28 mouse cellular contexts compared by ENCODE assay signal in the genomic region with DNA sequence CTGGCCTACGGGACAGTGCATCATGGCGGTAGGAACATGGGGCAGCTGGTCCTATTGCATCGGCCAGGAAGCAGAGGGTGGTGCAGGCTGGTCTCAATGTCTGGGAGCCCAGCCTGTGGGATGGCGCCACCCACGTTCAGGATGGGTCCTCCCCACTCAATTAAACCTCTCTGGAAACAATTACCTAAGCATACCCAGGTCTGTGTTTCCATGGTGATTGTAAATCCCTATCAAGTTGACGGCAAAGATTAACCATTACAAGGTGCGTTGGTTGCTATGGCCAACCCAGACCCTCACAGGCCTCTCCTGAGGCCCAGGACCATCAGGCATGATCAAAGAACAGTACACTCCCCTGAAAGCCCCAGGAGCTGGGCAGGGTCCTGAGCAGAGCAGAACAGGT. TPM values are rescaled to one million over a fixed set of nuclear protein-coding genes. Genes with fewer than 3 reads are reported as not detected.
DNase-seq lines count a peak whose midpoint lies in the region; ATAC-seq and TF ChIP-seq lines count a peak whose summit lies in the region.
"Had no signal": no experiment of that assay in that cellular context is flagged by ENCODE, and none has a peak within 500 bp of the region (broad histone marks: within the 10 kb centered on the region; RNA-seq: fewer than 3 reads in every experiment).

No protein-coding gene starts in this region.

- no peaks in the 10 kb centered on the region for H3K9me3 ChIP-seq in forebrain, embryonic 12.5 days
- no peaks in the 10 kb centered on the region for H3K9me3 ChIP-seq in forebrain, embryonic 14.5 days (replicated peaks; ENCODE audit: control insufficient read depth, low read length)
- H3K9me3 ChIP-seq: embryonic facial prominence, embryonic 12.5 days; heart, embryonic 15.5 days; hindbrain, embryonic 15.5 days; intestine, embryonic 15.5 days; limb, embryonic 13.5 days; liver, embryonic 12.5 days; neural tube, embryonic 15.5 days had no signal

- TF ChIP-seq CTCF in layer of hippocampus, adult 2 months (conservative IDR thresholded peaks at IDR 0.05) = no peak

- H3K4me3 ChIP-seq in forebrain, embryonic 12.5 days (replicated peaks) = no peak overlapping the region
- no peak overlapping the region for H3K4me3 ChIP-seq in forebrain, embryonic 14.5 days (ENCODE audit: low read depth, low read length)
- H3K4me3 ChIP-seq in layer of hippocampus, adult 2 months = no peak overlapping the region
- H3K4me3 ChIP-seq: embryonic facial prominence, embryonic 12.5 days; erythroblast, embryonic 14.5 days; heart, embryonic 15.5 days; hindbrain, embryonic 15.5 days; intestine, embryonic 15.5 days; limb, embryonic 13.5 days; liver, embryonic 12.5 days; neural tube, embryonic 15.5 days had no signal

- 0 out of 2 replicates have a peak overlapping the region, but pooled peaks have one; percentile 21 for H3K27ac ChIP-seq in forebrain, embryonic 12.5 days
- H3K27ac ChIP-seq in forebrain, embryonic 14.5 days (ENCODE audit: low read depth, low read length) = no peak overlapping the region
- peak overlapping the region; percentile 74 for H3K27ac ChIP-seq in layer of hippocampus, adult 2 months
- H3K27ac ChIP-seq: embryonic facial prominence, embryonic 12.5 days; heart, embryonic 15.5 days; hindbrain, embryonic 15.5 days; intestine, embryonic 15.5 days; limb, embryonic 13.5 days; liver, embryonic 12.5 days; neural tube, embryonic 15.5 days; stomach, postnatal 0 days had no signal

- no peak overlapping the region for H3K9ac ChIP-seq in forebrain, embryonic 12.5 days
- no peak overlapping the region for H3K9ac ChIP-seq in forebrain, embryonic 14.5 days (ENCODE audit: low read length)
- H3K9ac ChIP-seq: embryonic facial prominence, embryonic 12.5 days; heart, embryonic 15.5 days; hindbrain, embryonic 15.5 days; intestine, embryonic 15.5 days; limb, embryonic 13.5 days; liver, embryonic 12.5 days; neural tube, embryonic 15.5 days had no signal

- peaks cover 7% of the 10 kb centered on the region for H3K27me3 ChIP-seq in forebrain, embryonic 12.5 days
- H3K27me3 ChIP-seq in forebrain, embryonic 14.5 days (replicated peaks; ENCODE audit: control insufficient read depth, insufficient read depth, low read length) = no peaks in the 10 kb centered on the region
- H3K27me3 ChIP-seq: embryonic facial prominence, embryonic 12.5 days; hindbrain, embryonic 15.5 days; intestine, embryonic 15.5 days; limb, embryonic 13.5 days; neural tube, embryonic 15.5 days had no signal

- H3K4me2 ChIP-seq in forebrain, embryonic 12.5 days = no peak overlapping the region
- H3K4me2 ChIP-seq in forebrain, embryonic 14.5 days (ENCODE audit: low read length) = no peak overlapping the region
- H3K4me2 ChIP-seq: embryonic facial prominence, embryonic 12.5 days; heart, embryonic 15.5 days; hindbrain, embryonic 15.5 days; intestine, embryonic 15.5 days; limb, embryonic 13.5 days; liver, embryonic 12.5 days; neural tube, embryonic 15.5 days had no signal

- H3K4me1 ChIP-seq in forebrain, embryonic 12.5 days = peaks cover 23% of the 10 kb centered on the region
- peaks cover 18% of the 10 kb centered on the region for H3K4me1 ChIP-seq in forebrain, embryonic 14.5 days (ENCODE audit: control insufficient read depth, insufficient read depth, low read length)
- H3K4me1 ChIP-seq: heart, embryonic 15.5 days; intestine, embryonic 15.5 days; liver, embryonic 12.5 days had no signal

- no peak for DNase-seq in forebrain, embryonic 14.5 days (ENCODE audit: low spot score)
- DNase-seq in layer of hippocampus, adult 2 months (ENCODE audit: low spot score in 2 of 2) = peak in 1 of 2 experiments; percentile 33
- DNase-seq in layer of hippocampus, postnatal 10 days (ENCODE audit: low spot score in 2 of 2) = no peak
- peak; percentile 20 for DNase-seq in right cerebral cortex, adult 18-20 months
- no peak for DNase-seq in right cerebral cortex, postnatal 4 days
- DNase-seq in lung, postnatal 10 days = no peak
- DNase-seq: adrenal gland, postnatal 36 days; cerebellum, adult 9-10 months; heart, postnatal 36 days; kidney, adult 8-10 months; kidney, postnatal 14 days; lung, adult 18-20 months; lung, postnatal 14 days had no signal

- 24% methylated on average over 7 of the region's 7 CpGs for WGBS in forebrain, embryonic 12.5 days
- 26% methylated on average over 7 of the region's 7 CpGs for WGBS in forebrain, embryonic 14.5 days

- H3K36me3 ChIP-seq in forebrain, embryonic 12.5 days (replicated peaks) = no peaks in the 10 kb centered on the region
- no peaks in the 10 kb centered on the region for H3K36me3 ChIP-seq in forebrain, embryonic 14.5 days (ENCODE audit: control insufficient read depth, insufficient read depth, low read length)
- H3K36me3 ChIP-seq: embryonic facial prominence, embryonic 12.5 days; heart, embryonic 15.5 days; hindbrain, embryonic 15.5 days; intestine, embryonic 15.5 days; limb, embryonic 13.5 days; liver, embryonic 12.5 days; neural tube, embryonic 15.5 days had no signal

- no peak for ATAC-seq in forebrain, embryonic 12.5 days (ENCODE audit: low FRiP score)
- no peak for ATAC-seq in forebrain, embryonic 14.5 days
- ATAC-seq: CD4-positive, CD25-positive, alpha-beta regulatory T cell, adult 4 months; intestine, embryonic 15.5 days; liver, embryonic 12.5 days had no signal

RNA-seq across cellular contexts. Expression of gene Enpp7, which starts 22.9 kb away (rescaled TPM):
- polyA plus RNA-seq in forebrain, embryonic 12.5 days (2016; fragmentation: Nextera tagmentation; extraction: Ambion mirVana) = not detected in 2 replicates
- polyA plus RNA-seq in forebrain, embryonic 14.5 days (2014; fragmentation: Nextera tagmentation; extraction: Ambion mirVana) = not detected in 2 replicates
- not detected for total RNA-seq in layer of hippocampus, adult 2 months (2021)
- total RNA-seq in layer of hippocampus, postnatal 10 days (2021) = not detected
- total RNA-seq: adrenal gland, postnatal 36 days; gastrocnemius, adult 8-10 months; heart, postnatal 36 days; layer of hippocampus, postnatal 25 days; megakaryocyte, adult 5-6 weeks had no signal
- polyA plus RNA-seq: CD4-positive, CD25-positive, alpha-beta regulatory T cell, adult 4 months; embryonic facial prominence, embryonic 12.5 days; erythroblast, embryonic 14.5 days; heart, embryonic 15.5 days; hindbrain, embryonic 15.5 days; limb, embryonic 13.5 days; liver, embryonic 12.5 days; neural tube, embryonic 15.5 days; stomach, postnatal 0 days; thymus, postnatal 0 days had no signal

RNA-seq across cellular contexts. Expression of gene Rbfox3, which starts 53.7 kb away (rescaled TPM):
- 17.0 and 19.6 TPM in 2 replicates for polyA plus RNA-seq in forebrain, embryonic 12.5 days (2016; fragmentation: Nextera tagmentation; extraction: Ambion mirVana)
- 28.2 and 32.3 TPM in 2 replicates for polyA plus RNA-seq in forebrain, embryonic 14.5 days (2014; fragmentation: Nextera tagmentation; extraction: Ambion mirVana)
- 100 to 1,000 TPM; 276 to 303 TPM for total RNA-seq in layer of hippocampus, adult 2 months (2021)
- total RNA-seq in layer of hippocampus, postnatal 10 days (2021) = 100 to 1,000 TPM; 205 to 226 TPM
- total RNA-seq: megakaryocyte, adult 5-6 weeks had no signal
- polyA plus RNA-seq: CD4-positive, CD25-positive, alpha-beta regulatory T cell, adult 4 months had no signal

RNA-seq across cellular contexts. Expression of gene Cbx2, which starts 57.7 kb away (rescaled TPM):
- polyA plus RNA-seq in forebrain, embryonic 12.5 days (2016; fragmentation: Nextera tagmentation; extraction: Ambion mirVana) = 84.2 and 89.3 TPM in 2 replicates
- 19.2 and 22.1 TPM in 2 replicates for polyA plus RNA-seq in forebrain, embryonic 14.5 days (2014; fragmentation: Nextera tagmentation; extraction: Ambion mirVana)
- total RNA-seq in layer of hippocampus, adult 2 months (2021) = 1 to 10 TPM; 2.9 to 3.1 TPM
- 1 to 10 TPM; 4.7 to 5.0 TPM for total RNA-seq in layer of hippocampus, postnatal 10 days (2021)
